Mouse (Mus musculus): ENCODE measurements around the gene Pdcd1lg2. TPM values are rescaled to one million over a fixed set of nuclear protein-coding genes. Genes with fewer than 3 reads are reported as not detected.

The Pdcd1lg2 gene
- not detected for total RNA-seq (2021)
- long read RNA-seq, experiment 1: 0 reads
- long read RNA-seq, experiment 2: 0 reads

DNA sequence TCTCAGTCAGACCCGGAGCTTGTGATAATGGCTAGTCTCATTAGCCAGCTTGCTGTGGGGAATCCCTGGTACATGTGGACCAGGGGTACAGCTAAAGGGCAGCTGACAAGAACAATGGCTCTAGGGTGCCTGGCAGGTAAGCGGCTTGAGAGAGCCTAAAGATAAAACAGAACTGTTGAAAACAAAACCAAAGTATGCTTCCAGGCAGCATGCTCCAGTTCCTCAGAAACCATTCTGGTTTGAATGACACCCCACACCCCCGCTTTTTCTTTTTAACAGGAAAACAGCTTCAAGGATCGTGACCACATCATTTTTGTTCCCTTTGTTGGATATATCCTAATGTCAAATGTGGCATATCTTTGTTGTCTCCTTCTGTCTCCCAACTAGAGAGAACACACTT is at the start of gene Pdcd1lg2:
Pdcd1lg2 (plus strand) TSS at position 301 of the 400 bp plus-strand sequence.
- no peak for DNase-seq (ENCODE audit: low spot score in 2 of 2)

DNA sequence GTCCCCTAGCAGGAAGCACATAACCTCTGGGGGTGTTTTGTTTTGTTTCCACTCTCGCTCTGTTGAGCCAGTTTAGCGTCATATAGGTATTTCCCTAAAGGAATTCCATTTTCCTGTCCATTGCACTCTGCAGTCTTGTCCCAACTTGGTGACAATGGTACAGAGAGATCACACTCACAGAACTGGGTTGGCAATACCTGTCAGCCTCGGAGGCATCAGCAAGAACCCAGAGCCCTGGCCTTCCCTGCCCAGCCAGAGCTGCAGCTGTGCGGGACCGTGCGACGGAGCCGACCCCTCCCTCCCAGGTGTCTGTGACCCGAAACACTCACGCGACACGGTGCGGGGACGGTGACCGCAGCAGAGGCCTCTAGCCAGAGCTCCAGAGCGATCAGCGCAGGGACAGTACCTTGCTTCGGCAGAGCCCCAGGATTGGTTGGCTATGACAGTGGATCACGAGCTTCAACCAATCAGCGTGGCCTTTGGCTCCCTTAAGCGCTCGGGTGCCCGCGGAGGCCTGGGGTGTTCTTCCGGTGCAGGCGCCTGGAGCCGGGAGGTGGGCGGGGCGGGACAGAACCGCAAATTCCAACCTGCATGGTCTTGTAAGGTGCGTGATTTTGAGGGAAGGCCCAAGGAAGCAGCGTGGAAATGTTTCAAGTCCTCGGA is 49.1 kb upstream of the Pdcd1lg2 start:
- DNase-seq (ENCODE audit: low spot score in 2 of 2): peak; percentile 79 to 82

DNA sequence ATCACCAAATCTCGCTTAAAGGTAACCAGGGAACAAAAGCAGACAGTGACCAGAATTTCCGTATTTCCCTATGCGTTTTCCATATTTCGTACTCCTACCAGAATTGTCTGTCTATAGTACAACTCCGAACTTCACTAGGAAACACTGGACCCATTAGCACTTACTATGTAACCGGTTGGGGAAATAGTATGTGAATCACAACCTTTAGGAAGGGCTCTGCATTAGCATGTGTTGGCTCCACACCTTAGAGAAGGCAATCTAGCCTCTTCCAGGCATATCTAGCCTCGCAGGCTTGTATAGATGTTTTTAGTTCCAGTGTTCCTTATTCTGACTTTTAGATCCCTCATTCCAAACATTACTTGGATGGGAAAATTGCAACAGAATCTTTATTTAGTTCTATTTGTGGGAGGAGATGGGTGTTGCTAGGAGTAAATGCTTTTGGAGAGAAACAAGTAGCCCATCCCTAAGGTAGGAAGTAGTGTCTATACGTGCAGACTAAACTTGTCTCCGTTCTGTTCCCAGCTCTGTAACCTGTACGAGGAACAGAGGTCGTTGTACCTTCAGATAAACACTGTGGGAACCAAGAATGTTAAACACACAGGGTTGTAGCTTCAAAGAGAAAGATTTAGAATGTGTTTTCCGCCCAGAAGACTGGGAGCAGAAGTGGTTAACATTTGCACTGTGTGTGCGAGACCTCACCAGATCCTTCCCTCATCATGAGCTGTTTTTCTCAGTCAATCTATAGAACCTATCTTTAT is 48.4 kb upstream of the Pdcd1lg2 start:
- DNase-seq (ENCODE audit: low spot score in 2 of 2): no peak

DNA sequence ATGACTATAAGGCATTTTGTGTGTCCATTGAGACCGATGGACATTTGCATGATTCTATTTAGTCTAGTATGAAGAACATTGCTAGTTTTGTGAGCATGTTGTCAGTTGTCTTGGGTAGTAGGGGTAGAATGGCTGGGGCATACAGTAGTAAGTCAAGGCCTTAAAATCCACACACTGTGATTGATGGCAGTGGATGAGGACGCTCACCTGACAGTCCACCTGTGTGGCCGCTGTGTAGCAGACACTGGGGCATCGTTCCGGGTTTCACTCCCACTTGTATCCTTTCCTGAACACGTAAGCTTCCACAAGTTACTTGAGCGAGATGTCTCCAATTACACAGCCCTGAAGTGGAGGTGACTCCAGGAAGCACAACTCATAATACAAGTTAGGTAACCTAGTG is 47.2 kb upstream of the Pdcd1lg2 start:
- no peak for DNase-seq (ENCODE audit: low spot score in 2 of 2)

DNA sequence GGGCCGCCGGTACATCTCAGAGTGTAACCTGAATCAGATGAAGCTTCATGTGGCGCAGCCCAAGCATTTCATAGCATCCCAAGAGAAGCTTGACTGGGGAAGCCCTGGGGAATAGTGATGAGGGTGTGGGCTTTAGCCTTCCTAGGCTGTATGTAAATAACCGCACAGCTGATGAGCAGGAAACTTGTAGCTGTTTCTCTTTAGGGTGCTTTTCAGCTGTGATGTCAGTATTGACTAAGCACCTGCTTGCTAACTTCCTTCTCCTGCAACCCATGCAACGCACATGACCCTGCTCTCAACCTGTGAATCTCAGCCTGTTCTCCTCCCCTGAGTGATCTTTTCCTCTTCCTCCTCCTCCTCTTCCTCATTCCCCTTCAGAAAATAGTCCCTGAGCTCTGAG is 46.6 kb upstream of the Pdcd1lg2 start:
- no peak for DNase-seq (ENCODE audit: low spot score in 2 of 2)

DNA sequence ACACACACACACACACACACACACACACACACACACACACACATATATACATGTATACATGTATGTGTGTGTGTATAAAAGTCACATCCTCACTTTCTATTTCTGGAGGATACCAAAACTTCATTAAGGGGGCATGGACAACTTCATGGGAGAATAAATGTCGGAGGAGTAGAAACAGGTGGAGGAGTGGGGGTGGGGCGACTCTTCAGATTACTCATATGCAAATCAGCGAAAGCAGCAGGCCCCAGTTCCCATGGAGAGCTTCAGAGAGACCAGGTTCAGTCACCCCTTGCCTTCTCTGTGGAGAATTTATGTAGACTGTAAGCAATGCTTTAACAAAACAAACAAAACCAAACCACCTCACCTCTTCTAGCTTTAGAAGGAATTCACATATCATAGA is 45.6 kb upstream of the Pdcd1lg2 start:
- no peak for DNase-seq (ENCODE audit: low spot score in 2 of 2)

DNA sequence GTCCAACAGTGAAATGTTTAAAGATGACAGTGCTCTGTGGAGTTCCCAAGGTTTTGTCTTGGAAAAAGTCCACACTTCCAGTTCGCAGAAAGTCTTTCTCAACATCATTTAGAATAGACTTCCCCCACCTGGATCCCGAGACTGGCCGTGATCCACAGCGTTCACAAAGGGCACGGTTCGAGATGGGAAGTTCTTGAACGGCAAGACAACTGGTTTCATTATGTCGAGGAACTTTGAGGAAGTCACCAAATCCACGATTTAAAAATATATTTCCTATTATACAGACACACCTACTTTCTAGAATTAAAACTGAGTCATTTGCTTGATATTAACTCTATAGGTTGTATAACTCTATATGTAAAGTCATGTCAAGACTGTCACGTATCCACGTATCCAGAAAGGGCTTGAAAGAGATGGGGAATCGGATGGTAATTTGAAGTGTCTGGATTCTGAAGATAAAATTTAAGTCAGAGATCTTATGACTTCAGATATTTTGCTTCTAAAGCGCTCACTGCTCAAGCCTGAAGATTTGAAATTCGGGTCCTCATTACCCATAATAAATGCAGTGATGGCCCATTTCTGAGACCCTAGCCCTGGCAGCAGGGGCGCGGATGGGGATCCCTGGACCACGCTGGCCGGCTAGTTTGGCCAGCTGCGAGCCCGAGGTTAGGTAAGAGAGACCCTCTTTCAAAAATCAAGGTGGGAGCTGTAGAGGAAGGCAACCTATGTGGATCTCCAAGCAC is 44.3 kb upstream of the Pdcd1lg2 start:
- DNase-seq (ENCODE audit: low spot score in 2 of 2): no peak

DNA sequence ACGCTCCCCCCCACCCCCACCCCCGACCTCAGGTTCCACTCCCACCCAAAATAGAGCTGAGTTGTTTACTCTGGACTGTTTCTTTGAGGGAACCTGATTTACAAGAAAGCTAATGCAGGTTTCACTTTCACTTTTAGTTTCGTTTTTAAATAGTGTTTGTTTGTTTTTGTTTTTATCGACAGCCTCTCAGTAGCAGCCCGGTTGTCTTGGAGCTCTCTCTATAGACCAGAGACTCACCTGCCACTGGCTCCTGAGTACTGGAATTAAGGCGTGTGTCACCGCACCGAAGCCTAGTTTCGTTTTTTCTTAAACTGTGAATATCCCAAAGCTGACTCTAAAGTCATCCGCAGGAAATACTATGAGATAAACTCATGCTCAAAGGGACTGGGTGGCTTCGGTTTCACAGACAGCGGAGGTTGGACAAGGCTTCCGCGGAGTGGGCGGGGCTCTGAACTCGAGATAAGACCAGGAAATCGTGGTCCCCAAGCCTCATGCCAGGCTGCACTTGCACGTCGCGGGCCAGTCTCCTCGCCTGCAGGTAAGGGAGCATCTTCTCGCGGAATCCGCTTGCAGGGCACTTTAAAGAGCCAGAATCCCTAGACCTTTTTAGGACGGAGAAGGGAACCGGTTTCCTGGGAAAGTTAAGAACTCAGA is 43.6 kb upstream of the Pdcd1lg2 start, which contains the start of the genes Plgrkt and Cd274:
Plgrkt (minus strand) TSS at position 422 of the 654 bp plus-strand sequence.
Cd274 (plus strand) TSS at position 487 of the 654 bp plus-strand sequence.
- peak; percentile 68 to 76 for DNase-seq (ENCODE audit: low spot score in 2 of 2)

DNA sequence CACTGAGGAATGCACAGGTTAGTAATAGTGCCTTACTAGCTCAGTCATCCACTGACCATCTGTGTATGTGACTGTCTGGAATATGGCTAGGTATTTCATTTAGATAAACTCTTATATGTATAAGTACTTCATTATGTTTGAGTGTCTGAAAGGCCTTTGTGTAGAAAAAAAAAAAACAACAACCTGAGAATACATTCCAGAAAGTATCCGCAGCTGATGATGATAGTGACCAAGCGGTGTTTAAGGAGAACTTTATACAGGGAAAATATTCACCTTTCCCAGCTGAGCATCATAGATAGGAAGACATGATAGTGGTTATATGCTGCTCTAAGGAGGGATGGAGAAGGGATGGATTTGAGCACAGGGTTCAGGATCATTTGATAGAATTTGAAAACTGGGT is 42.7 kb upstream of the Pdcd1lg2 start:
- DNase-seq (ENCODE audit: low spot score in 2 of 2): no peak

DNA sequence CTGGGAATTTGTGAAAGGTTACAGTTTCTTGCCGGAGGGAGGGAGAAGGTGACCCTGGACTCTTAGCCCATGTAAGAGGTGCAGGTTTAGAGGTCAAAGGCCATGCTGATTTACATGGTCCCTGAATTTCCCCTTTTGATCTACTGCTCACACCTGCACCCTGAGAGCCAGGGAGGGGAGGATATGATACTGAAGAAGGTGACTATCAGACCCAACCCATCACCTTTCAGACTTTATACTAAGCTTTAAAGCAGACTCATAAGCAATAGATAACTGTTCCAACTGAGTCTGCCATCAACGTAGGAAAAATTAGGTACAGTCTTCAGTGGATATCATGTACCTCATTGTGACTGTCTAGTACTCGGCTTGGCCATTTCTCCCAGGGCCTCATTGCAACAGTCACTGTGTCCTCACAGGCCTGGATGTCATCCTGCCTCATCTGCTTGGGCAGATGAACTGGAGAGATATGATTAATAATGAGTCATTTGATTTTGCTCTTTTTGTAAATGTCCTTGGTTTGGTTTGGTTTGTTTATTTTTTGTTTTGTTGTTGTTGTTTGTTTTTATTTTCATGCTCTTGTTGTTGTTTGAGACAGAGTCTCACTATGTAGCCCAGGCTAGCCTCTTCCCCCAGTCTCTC is 41.9 kb upstream of the Pdcd1lg2 start:
- no peak for DNase-seq (ENCODE audit: low spot score in 2 of 2)

DNA sequence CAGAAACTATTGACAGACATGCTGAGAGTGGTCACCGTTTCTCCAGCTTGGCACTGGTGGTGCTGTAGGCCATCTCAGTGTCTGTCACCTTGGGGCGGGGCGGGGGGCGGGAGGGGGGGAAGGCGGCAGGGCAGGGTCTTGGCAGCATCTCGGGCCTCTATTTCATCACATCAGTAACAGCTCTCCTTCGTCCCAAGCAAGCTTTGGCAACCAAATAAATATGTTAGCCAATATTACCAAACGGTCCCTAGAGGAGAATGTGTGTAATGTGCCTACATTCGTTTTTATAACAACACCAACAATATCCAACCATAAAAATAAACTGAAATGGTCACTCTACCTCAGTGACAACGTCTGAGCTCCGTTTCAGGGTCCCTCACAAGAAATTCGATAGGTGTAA is 40.6 kb upstream of the Pdcd1lg2 start:
- DNase-seq (ENCODE audit: low spot score in 2 of 2): no peak

DNA sequence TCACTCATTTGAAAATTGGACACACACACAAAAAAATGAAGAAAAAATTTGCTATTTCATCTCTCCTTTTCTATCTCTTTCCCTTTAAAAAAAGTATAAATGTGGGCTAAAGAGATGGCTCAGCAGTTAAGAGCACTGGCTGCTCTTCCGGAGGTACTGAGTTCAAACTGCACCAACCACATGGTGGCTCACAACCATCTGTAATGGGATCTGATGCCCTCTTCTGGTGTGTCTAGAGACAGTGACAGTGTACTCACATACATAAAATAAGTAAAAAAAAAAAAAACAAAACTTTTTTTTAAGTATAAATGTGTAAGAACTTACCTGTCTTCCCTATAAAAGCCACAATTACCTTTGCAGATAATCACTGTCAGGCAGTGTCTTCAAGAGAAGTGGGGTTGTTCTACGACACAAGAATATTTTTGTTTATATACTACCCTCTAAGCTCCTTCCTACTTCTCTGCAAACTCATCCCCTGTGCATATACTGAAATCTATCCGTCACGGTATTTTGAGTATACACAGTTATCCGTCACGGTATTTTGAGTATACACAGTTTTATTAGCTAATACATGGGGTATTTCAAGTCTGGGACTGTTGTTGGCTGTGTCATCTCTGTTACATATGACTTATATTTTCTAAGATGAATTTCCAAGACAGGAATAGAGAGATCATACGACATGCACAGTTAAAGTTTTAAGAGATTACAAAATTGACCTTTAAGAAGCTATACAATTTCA is 40.0 kb upstream of the Pdcd1lg2 start:
- no peak for DNase-seq (ENCODE audit: low spot score in 2 of 2)

DNA sequence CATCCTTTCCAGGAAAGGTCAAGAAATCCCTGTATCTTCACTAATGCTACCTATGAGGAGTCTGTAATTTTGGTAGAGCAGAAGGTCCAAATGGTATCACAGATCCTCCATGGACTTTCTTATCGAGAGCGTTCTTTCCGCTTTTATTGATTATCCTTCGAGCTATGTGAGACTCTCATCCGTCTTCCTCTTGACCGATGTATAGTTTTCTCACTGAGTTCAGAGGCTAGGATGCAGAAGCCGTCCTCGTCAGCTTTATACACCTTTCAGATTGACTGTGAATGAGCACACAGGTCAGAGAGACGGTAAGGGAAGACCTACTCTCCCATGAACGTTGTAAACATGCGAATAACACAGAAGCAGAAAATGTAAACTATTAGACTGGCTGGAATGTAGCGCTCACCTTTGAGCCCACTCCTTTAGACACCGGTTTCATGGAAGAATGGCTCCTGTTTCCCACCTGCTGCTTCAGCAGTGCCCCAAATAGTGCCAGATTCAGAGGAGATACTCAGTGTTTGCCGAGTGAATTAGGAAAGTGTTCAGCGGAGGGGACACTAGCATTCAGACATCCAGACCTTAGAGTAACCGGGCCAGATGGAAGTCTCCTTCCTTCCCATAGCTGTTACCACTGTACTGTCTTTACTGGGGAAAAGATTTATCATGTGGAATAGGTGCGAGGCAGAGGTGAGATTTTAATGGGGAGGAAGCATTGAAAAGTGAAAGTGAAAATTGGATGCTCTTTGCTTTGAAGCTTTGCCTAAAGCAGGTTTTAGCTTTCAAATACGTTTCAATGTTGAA is 39.2 kb upstream of the Pdcd1lg2 start:
- no peak for DNase-seq (ENCODE audit: low spot score in 2 of 2)

DNA sequence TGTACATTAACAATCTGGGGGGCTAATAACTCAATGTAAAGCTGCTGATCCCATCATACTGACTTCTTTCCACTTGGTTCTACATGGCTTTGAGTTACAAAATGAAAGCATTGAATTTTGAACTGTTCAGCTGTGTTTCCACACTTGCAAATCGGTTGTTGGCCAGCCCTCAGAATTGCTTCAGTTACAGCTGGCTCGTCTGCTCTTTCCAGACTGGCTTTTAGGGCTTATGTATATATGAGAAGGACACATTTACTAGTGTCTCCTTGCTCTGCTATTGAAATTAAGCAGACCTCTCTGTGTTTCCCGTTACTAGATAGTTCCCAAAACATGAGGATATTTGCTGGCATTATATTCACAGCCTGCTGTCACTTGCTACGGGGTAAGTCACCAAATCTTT is 38.6 kb upstream of the Pdcd1lg2 start:
- no peak for DNase-seq (ENCODE audit: low spot score in 2 of 2)

DNA sequence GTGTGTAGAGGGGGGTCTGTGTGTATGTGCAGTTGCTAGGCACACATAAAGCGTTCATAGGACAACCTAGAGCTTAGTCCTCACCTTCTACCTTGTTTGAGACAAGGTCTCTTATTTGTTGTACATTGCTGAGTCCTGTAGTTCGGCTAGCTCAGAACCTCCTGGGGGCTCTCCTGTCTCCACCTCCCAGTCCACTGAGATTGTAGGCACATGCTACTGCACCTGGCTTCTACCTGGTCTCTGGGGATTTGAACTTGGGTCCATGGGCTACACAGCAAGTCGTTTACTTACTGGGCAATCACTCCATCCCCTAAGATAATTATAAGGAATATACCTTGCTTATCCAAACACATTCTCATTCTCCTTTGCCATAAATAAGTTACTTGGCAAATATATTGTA is 38.1 kb upstream of the Pdcd1lg2 start:
- DNase-seq (ENCODE audit: low spot score in 2 of 2): no peak

DNA sequence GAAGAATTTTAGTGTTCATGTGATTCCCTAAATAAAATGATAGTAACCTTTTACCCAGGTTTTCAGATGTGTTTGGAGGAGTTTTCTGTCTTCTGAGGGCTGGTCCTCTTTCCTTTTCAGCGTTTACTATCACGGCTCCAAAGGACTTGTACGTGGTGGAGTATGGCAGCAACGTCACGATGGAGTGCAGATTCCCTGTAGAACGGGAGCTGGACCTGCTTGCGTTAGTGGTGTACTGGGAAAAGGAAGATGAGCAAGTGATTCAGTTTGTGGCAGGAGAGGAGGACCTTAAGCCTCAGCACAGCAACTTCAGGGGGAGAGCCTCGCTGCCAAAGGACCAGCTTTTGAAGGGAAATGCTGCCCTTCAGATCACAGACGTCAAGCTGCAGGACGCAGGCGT is 37.3 kb upstream of the Pdcd1lg2 start:
- no peak for DNase-seq (ENCODE audit: low spot score in 2 of 2)

DNA sequence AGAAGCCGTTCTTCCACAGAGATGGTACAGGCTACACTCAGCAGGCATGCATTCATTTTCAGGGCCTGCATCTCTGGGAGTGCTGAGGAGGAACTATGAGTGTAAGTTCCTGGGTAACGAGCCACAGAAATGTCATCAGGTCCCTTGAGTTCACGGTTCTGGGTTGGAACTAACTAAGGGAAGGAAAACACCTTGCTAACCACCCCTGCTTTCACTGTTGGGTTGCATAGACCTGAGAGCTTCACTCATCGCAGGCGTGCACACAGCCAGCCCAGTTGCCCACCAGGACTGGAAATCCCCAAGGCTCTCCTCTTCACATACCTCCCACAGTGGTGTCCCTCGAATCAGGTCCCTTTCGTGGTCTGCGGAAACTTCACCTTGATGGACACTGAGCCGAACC is 35.8 kb upstream of the Pdcd1lg2 start:
- DNase-seq (ENCODE audit: low spot score in 2 of 2): no peak

DNA sequence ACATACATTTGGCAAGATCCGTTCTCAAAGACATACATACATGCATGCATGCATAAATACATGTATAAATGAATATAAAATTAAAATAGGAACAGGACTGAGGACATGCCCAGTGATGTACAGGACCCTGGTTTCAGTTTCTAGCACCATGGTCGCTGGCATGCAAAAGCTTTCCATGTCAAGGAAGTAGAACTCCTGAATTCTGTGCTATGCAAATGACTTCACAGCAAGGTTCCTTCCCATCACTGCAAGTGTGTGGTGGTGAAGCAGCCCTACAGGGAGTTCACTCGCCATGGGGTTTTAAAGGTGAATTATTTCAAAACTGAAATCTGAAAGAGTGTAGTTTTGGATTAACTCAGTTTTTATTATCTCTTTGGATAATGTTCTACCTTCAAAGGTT is 34.3 kb upstream of the Pdcd1lg2 start:
- no peak for DNase-seq (ENCODE audit: low spot score in 2 of 2)

DNA sequence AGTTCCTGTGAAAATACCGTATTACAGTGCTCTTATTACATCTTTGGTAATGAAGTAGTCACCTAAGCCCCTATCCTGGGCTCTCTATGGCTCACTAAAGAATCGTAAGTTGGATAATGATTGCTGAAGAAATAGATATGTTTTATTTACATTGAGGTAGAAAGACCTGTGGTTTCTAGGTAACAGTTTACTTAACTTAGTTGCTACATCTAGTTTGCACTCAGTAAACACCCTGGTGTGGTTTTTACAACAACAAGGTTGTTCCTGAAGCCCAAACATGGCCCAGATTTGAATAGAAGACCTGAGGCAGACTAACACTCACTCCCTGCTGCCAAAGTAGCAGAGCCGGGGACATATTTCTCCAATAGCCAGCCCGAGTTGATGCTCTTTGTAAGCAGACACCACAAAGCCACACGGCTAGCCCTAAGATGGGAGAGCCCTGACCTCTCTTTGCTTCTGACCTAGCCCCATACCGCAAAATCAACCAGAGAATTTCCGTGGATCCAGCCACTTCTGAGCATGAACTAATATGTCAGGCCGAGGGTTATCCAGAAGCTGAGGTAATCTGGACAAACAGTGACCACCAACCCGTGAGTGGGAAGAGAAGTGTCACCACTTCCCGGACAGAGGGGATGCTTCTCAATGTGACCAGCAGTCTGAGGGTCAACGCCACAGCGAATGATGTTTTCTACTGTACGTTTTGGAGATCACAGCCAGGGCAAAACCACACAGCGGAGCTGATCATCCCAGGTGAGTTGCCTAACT is 30.7 kb upstream of the Pdcd1lg2 start:
- DNase-seq (ENCODE audit: low spot score in 2 of 2): no peak
